Mouse (Mus musculus): Measurements from ENCODE around the gene Olfr193.
"Not testable (repeated sequence)": the region's sequence is repeated elsewhere in the genome, so short reads cannot be mapped to it uniquely, and the experiment has no call there.

Gene Olfr193

GRCm38 (mm10) chr16:59111781-59112180, at the start of gene Olfr193:
Olfr193 (minus strand) TSS chr16:59111881.
- DNase-seq, result no peak

GRCm38 (mm10) chr16:59151996-59152395, 40.3 kb upstream of the Olfr193 start:
- no peak for DNase-seq

GRCm38 (mm10) chr16:59146746-59147145, 35.1 kb upstream of the Olfr193 start, which contains the start of gene Olfr195:
Olfr195 (plus strand) TSS chr16:59147046.
- DNase-seq, result no peak

DNA sequence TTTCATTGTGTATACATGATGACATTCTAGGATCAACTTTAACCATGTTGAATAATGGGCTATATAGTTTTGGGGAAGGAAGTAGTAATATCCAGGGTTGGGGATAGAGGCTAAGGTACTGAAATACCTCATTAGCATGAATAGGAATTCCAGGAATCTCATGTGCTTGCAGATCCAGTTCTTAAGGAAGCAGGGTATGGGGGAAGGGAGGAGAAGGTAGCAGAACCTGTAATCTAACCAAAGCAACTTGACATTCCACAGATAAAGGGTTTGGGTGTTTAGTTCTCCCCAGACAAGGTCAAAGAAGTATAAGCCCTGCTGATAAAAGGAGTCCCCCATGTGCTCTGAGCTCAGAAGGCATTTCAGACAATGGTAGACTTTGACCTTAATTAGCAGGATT, 29.4 kb upstream of the Olfr193 start:
- no peak for DNase-seq

DNA sequence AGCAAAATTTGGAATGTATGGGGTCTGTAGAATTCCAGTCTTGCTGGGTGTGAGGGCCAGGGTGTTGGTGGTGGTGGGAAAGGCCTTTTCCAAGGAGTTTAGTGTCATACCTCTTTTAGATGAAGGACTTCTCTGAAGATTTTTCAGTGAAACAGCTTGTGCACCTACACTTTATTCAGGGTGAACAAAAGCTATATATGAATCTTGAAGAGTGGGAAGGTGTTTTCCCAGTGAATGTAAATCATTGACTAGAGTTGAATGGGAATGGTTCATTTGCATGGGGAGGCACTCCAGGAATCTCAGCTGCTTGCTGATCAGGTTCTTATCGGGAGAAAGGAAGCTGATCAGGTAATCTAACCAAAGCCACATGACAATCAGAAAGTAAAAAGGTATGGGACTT, 19.1 kb upstream of the Olfr193 start:
- no peak for DNase-seq

DNA sequence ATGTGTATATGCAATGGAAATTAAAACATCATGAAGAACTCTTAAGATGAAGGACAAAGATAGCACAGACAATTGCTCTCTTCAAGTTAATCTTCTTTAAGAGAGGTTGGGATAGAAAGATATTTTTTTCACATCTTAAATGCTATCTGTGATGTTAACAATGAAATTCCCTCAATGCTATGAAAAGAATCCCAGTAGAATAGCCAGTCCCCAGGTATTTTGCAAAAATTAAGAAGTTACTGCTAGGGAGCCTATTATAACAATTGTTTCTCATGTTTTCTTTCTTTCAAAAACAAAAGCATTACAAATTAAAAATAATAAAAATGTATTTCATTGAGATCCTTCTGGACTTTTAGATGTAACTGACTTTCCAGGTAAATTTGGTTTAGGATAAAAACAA, 9.3 kb upstream of the Olfr193 start, which contains the start of gene Olfr194:
Gene Olfr194, minus strand, starts transcription at position 101 of the 400 bp plus-strand sequence.
- no peak for DNase-seq

DNA sequence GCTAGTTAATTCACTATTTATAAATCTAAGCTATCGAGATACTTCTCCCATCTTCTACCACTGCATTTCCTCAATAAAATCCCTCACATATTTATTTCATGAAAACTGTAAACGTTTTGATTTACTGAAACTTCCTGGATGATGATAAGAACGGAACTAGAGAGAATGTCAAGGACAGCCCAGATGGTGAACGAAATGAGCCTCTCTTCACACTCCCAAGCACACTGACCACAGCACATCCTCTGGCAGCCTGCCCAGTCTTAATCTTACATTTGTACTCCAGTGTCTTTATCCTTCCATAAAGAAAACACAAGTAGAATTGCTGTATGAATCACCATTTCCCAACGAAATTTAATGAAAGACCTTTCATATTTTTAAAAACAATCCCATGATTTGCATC, 3.2 kb downstream of the Olfr193 start:
- DNase-seq, result not testable (repeated sequence)

GRCm38 (mm10) chr16:59105312-59105711, 6.4 kb downstream of the Olfr193 start:
- no peak for DNase-seq

DNA sequence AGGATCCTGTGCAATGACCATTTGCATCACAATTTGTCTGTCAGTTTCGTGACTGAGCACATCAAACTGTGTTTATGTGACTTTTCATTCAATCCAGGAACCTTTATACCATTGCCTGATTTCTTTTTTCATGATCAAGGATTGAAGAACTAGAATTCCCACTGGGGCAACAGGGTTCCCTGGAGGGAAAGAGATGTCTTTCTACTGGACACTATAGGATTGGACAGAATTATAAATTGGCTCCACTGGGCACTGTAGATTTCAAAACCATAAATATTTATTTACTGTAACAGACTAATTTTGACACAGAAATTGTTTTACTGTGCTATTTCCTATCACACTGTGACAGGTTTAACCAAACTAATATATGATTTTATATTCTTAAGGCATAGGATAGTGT, 22.0 kb downstream of the Olfr193 start, which contains the start of gene Olfr191:
Gene Olfr191, minus strand, starts transcription at position 101 of the 400 bp plus-strand sequence.
- DNase-seq, result not testable (repeated sequence)

DNA sequence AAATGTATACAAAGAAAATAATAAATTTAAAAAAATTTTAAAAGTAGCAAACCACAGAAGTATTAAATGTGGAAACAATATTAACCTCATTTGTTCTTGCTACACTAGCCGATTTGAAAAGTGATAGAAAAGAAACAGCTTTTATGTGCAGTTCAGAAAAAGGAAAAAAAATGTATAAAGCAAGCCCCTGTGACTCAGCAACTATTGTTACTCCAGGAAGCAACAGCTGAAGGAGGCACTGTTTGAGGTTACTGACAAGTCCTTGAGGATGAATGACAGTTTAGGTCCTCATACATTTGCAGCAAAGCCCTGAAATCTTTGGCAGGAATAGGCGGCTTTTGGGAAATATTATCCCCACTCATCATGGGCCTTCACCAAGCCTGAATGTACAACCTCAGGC, 30.6 kb downstream of the Olfr193 start:
- not testable (repeated sequence) for DNase-seq

GRCm38 (mm10) chr16:59077905-59078304, 33.8 kb downstream of the Olfr193 start, which contains the start of gene Olfr190:
Olfr190 (minus strand) TSS chr16:59078005.
- DNase-seq, result no peak

GRCm38 (mm10) chr16:59073520-59073919, 38.2 kb downstream of the Olfr193 start:
- no peak for DNase-seq

DNA sequence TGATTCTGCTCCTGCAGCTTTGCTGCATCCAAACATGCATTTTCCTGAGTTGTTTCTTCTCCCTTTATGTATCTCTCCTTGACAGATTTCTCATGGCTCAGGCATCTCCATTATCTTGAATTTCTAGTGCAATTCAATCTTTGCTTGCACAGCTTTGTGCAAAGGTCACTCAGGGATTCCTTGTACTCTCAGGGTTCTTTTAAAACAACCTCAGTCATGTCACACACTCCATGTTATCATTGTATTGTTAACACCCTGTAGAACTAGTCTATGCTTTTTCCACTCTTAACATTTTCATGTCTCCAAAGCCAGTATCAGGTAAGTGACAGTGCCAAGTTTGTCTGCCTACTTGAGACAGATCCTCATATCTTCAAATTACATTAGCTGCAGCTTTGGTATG, 39.9 kb downstream of the Olfr193 start:
- DNase-seq, result no peak

GRCm38 (mm10) chr16:59062411-59062810, 49.3 kb downstream of the Olfr193 start:
- not testable (repeated sequence) for DNase-seq

All from right cerebral cortex, postnatal 14 days (tissue).